Mouse (Mus musculus): ENCODE results near the gene Lrmp. TPM values are rescaled to one million over a fixed set of nuclear protein-coding genes. Genes with fewer than 3 reads are reported as not detected.

Lrmp gene
- polyA plus RNA-seq, 1 experiment from 2014 or later = 0.04 TPM

- no peak for DNase-seq (ENCODE audit: low read depth, low spot score)
- POLR2A ChIA-PET = no interaction called here
- CTCF ChIA-PET = interaction anchor here (1.3 to 1.8 kb wide), 2 partner anchors 12 to 88 kb away, joined by 3 to 6 read pairs; no protein-coding TSS in a partner anchor
Observed at GRCm38 (mm10) chr6:145175571-145175981, 60.1 kb downstream of the Lrmp start.

DNA sequence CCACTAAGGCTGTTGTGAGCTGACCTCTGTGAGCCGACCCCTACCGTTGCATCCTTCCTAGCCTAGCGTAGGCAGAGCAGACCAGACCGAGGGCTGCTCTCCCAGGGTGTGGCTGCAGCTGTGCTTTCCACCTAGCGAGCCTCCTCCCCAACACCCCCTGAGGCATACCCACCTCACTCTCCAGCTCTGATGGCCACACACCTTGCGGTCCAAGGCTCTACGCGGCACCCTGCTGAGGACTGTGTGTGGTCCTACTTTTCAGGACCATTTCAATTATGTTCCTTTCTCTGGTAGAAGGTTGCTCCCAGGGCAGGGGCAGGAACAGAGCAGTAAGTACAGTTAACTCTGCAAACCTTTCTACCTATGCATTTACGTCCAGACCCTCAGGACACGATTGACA, 61.0 kb downstream of the Lrmp start:
- CTCF ChIA-PET = interaction anchor here (1.8 kb wide), 1 partner anchor 11 kb away, joined by 6 read pairs; no protein-coding TSS in a partner anchor
- no peaks in the 10 kb centered on the region for H3K27me3 ChIP-seq
- no peak for ATAC-seq
- no peak for DNase-seq (ENCODE audit: low read depth, low spot score)
- no peak for TF ChIP-seq CTCF (IDR thresholded peaks at IDR 0.05)
- in situ Hi-C loops (cut with MboI; ENCODE audit: low pct_unique_long_range_greater_than_20kb) = no loop called here
- POLR2A ChIA-PET = no interaction called here

More at GRCm38 (mm10) chr6:145175571-145175981, 60.1 kb downstream of the Lrmp start:
- no peaks in the 10 kb centered on the region for H3K27me3 ChIP-seq
- in situ Hi-C loops (cut with MboI; ENCODE audit: low pct_unique_long_range_greater_than_20kb) = no loop called here
- no peak for ATAC-seq
- no peak for TF ChIP-seq CTCF (IDR thresholded peaks at IDR 0.05)

DNA sequence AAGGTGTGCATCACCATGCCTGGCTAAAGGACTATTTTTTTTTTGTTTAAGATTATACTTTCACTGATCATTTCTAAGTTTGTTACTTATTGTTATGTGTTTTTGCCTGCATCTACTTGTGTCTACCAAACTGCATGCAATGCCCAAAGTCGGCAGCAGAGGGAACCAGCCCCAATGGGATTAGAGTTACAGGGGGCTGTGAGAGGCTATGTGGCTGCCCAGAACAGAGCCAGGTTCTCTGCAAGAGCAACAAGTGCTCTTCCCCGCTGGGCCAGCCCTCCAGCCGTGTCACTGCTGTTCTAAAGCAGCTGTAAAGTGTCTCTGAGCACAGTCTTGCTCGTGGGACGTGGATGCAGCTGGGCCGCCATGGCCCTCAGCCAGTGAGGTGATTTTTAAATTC, 64.2 kb downstream of the Lrmp start:
- no peaks in the 10 kb centered on the region for H3K27me3 ChIP-seq
- DNase-seq (ENCODE audit: low read depth, low spot score) (no peak), ATAC-seq (peak; percentile 65)
- ChIA-PET CTCF (no interaction called here), POLR2A (no interaction called here)
- TF ChIP-seq CTCF (IDR thresholded peaks at IDR 0.05) = no peak
- in situ Hi-C loops (cut with MboI; ENCODE audit: low pct_unique_long_range_greater_than_20kb) = loop anchor here (5.0 kb wide), 1 partner anchor 102 kb away; the partner anchor contains the start of gene Bcat1

GRCm38 (mm10) chr6:145182044-145182443, 66.6 kb downstream of the Lrmp start:
- ATAC-seq (no peak), DNase-seq (ENCODE audit: low read depth, low spot score) (no peak)
- no peak for TF ChIP-seq CTCF (IDR thresholded peaks at IDR 0.05)
- H3K27me3 ChIP-seq = no peaks in the 10 kb centered on the region
- ChIA-PET CTCF (interaction anchor here (1.5 kb wide), 1 partner anchor 159 kb away, joined by 4 read pairs; no protein-coding TSS in a partner anchor), POLR2A (interaction anchor here (0.6 kb wide), 1 partner anchor 19 kb away, joined by 5 read pairs; no protein-coding TSS in a partner anchor)
- in situ Hi-C loops (cut with MboI; ENCODE audit: low pct_unique_long_range_greater_than_20kb) = loop anchor here (5.0 kb wide), 1 partner anchor 105 kb away; the partner anchor contains the start of gene Bcat1

GRCm38 (mm10) chr6:145186096-145186495, 70.6 kb downstream of the Lrmp start:
- no peak for TF ChIP-seq CTCF (IDR thresholded peaks at IDR 0.05)
- POLR2A ChIA-PET = no interaction called here
- DNase-seq (ENCODE audit: low read depth, low spot score) = no peak
- CTCF ChIA-PET = no interaction called here
- in situ Hi-C loops (cut with MboI; ENCODE audit: low pct_unique_long_range_greater_than_20kb) = loop anchor here (5.0 kb wide), 2 partner anchors 156 to 174 kb away; no protein-coding TSS in a partner anchor
- no peaks in the 10 kb centered on the region for H3K27me3 ChIP-seq
- ATAC-seq = no peak

GRCm38 (mm10) chr6:145187093-145188088, 71.9 kb downstream of the Lrmp start:
- TF ChIP-seq CTCF (IDR thresholded peaks at IDR 0.05) = peak; percentile 51
- no peaks in the 10 kb centered on the region for H3K27me3 ChIP-seq
- POLR2A ChIA-PET = no interaction called here
- in situ Hi-C loops (cut with MboI; ENCODE audit: low pct_unique_long_range_greater_than_20kb) = loop anchor here (5.0 kb wide), 2 partner anchors 155 to 175 kb away; no protein-coding TSS in a partner anchor
- ATAC-seq = peak; percentile 25
- CTCF ChIA-PET = interaction anchor here (0.7 to 1.6 kb wide), 12 partner anchors 11 to 1813 kb away, joined by 3 to 8 read pairs (median 4); partner anchors contain the start of genes Casc1 and Etfrf1
- DNase-seq (ENCODE audit: low read depth, low spot score) = no peak

DNA sequence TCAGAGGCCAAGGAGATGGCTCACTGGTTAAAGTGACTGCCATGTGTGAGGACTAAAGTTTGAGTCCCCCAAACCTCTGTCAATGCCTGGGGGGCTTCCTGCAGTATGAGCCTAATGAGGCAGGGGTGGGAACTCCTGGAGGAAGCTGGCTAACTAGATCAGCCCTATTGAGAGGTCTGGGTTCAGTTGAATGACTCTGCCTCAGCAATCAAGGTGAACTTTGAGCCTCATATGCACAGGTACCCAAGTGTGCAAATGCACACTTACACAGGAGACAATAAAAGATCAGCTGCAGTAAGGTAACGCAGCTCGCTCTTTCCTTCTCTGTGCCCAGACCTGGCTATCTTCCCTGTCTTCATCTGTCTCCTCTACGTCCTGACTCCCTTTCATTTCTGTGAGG, 77.6 kb downstream of the Lrmp start:
- ChIA-PET POLR2A (interaction anchor here (0.7 to 1.1 kb wide), 2 partner anchors 14 to 149 kb away, joined by 3 to 4 read pairs; no protein-coding TSS in a partner anchor), CTCF (interaction anchor here (1.3 to 1.4 kb wide), 3 partner anchors 14 to 148 kb away, joined by 3 to 6 read pairs (median 4); no protein-coding TSS in a partner anchor)
- DNase-seq (ENCODE audit: low read depth, low spot score) (no peak), ATAC-seq (no peak)
- TF ChIP-seq CTCF (IDR thresholded peaks at IDR 0.05) = no peak
- no peaks in the 10 kb centered on the region for H3K27me3 ChIP-seq
- in situ Hi-C loops (cut with MboI; ENCODE audit: low pct_unique_long_range_greater_than_20kb) = no loop called here

DNA sequence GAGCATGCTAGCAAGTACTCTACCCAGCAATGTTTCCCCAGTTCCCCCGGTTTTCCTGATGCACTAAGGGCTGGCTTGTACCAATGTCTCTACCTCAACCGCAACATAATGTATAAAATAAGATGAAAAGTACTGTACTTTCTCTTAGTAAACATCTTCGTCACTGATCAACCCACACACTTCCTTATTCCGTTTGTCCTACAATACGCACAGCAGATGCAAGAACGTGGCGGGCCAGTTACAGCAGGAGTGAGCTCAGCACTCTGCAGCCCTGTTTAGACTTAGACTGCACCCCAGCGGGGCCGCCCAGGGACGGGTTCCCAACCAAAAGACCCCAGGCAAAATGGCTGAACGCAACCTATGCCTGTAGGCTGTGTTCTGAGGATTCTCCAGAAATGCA, 78.0 kb downstream of the Lrmp start:
- ChIA-PET CTCF (interaction anchor here (1.0 to 1.4 kb wide), 3 partner anchors 15 to 170 kb away, joined by 3 to 6 read pairs (median 4); no protein-coding TSS in a partner anchor), POLR2A (interaction anchor here (1.1 kb wide), 1 partner anchor 149 kb away, joined by 4 read pairs; no protein-coding TSS in a partner anchor)
- no peak for TF ChIP-seq CTCF (IDR thresholded peaks at IDR 0.05)
- H3K27me3 ChIP-seq = no peaks in the 10 kb centered on the region
- in situ Hi-C loops (cut with MboI; ENCODE audit: low pct_unique_long_range_greater_than_20kb) = no loop called here
- no peak for DNase-seq (ENCODE audit: low read depth, low spot score)
- ATAC-seq = no peak

DNA sequence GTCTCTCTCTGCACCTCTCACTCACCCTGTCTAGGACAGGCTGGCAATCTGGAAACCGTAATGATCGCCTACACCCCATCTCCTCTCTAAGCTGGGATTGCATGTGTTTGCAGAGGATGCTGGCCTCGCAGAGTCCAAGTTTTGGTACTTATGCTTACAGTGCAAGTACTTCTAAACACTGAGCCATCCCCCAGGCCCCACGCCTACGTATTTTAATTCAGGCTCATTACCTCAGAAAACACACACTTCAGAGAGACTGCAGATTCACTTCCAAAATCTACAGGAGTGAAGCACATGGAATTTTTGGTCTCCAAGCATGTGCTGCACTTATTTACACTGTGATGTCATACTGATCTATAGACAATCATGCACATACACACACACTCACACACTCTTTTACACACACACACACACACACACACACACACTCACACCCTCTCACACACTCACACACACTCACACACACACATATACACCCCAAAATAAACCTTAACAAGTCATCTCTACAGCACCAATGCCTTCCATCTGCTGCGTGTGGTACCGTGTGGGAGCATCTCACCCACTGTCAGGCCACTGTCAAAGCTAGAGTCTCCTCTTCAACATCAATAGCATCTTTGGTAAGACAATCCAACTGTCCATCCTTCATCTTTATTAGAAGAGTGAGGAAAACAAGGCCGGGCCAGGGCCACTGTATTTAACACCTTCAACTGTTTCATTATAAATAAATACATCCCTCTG, 82.7 kb downstream of the Lrmp start:
- ChIA-PET POLR2A (no interaction called here), CTCF (no interaction called here)
- no peak for TF ChIP-seq CTCF (IDR thresholded peaks at IDR 0.05)
- ATAC-seq (no peak), DNase-seq (ENCODE audit: low read depth, low spot score) (no peak)
- no peaks in the 10 kb centered on the region for H3K27me3 ChIP-seq
- in situ Hi-C loops (cut with MboI; ENCODE audit: low pct_unique_long_range_greater_than_20kb) = no loop called here
